Mouse (Mus musculus): ENCODE data around the gene Prkn.

- peak; percentile 85 for TF ChIP-seq CTCF (IDR thresholded peaks at IDR 0.05; ENCODE audit: borderline replicate concordance, insufficient read depth, low read depth, low read length)
- no peak for TF ChIP-seq POLR2A (IDR thresholded peaks at IDR 0.05; ENCODE audit: borderline replicate concordance, insufficient read depth, low read length)
Measured at GRCm38 (mm10) chr17:11067704-11068475, 227.7 kb downstream of the Prkn start.

Measured in cerebellum, adult 2 months (tissue).